Mouse (Mus musculus) kidney, postnatal 0 days (tissue): ENCODE data around the gene Ell3. TPM values are rescaled to one million over a fixed set of nuclear protein-coding genes. Genes with fewer than 3 reads are reported as not detected.

ENCODE experiments used
- ATAC-seq: fragments of 200-750 bp; cut with Nextera tagmentation; replicated peaks from 2 replicates; pipeline ENCODE4 v1.8.0; 2017; ENCODE audit warnings: low read depth, moderate number of reproducible peaks, moderate TSS enrichment, moderate library complexity; ENCODE audit not compliant: low FRiP score
- DNase-seq: peaks from one replicate; pipeline ENCODE4 v3.0.0-alpha.2; 2016; ENCODE audit warnings: low spot score
- H3K27ac ChIP-seq: fragments of 300-500 bp; sonication (generic); 2 replicates; pipeline ENCODE4 v1.5.1; 2014; ENCODE audit warnings: mild to moderate bottlenecking
- H3K27me3 ChIP-seq: fragments of 300-500 bp; sonication (generic); 2 replicates; pipeline ENCODE4 v1.6.1; 2014; ENCODE audit warnings: low read length, mixed read lengths; ENCODE audit not compliant: insufficient read depth
- H3K36me3 ChIP-seq: fragments of 300-500 bp; sonication (generic); 2 replicates; pipeline ENCODE4 v1.6.1; 2014; ENCODE audit warnings: low read length, mixed read lengths; ENCODE audit not compliant: insufficient read depth
- H3K4me1 ChIP-seq: fragments of 300-500 bp; sonication (generic); replicated peaks from 2 replicates; pipeline ENCODE4 v1.6.1; 2014; ENCODE audit warnings: antibody characterized with exemption, low read length, mixed read lengths; ENCODE audit not compliant: insufficient read depth
- H3K4me2 ChIP-seq: fragments of 300-500 bp; sonication (generic); 2 replicates; pipeline ENCODE4 v1.6.1; 2014; ENCODE audit warnings: mild to moderate bottlenecking, low read length, moderate library complexity, mixed read lengths
- H3K4me3 ChIP-seq: fragments of 300-500 bp; sonication (generic); replicated peaks from 2 replicates; pipeline ENCODE4 v1.5.1; 2014; ENCODE audit warnings: low read depth, low read length
- H3K9ac ChIP-seq: fragments of 300-500 bp; sonication (generic); 2 replicates; pipeline ENCODE4 v1.6.1; 2014; ENCODE audit warnings: low read depth, low read length
- H3K9me3 ChIP-seq: fragments of 300-500 bp; sonication (generic); replicated peaks from 2 replicates; pipeline ENCODE4 v1.6.1; 2016; ENCODE audit warnings: low read length, inconsistent platforms, mixed read lengths
- CTCF ChIP-seq: IDR thresholded peaks from 2 replicates; pipeline ENCODE4 v1.5.1; 2016; ENCODE audit warnings: antibody characterized with exemption, low read depth, mild to moderate bottlenecking, moderate library complexity
- WGBS: fragments of 180-500 bp; shearing (Covaris S2); extraction: QIAGEN DNeasy Blood & Tissue Kit; methylation state at CpG from one replicate; pipeline ENCODE4 v1.1.7; 2014; 5-methylcytosine and 5-hydroxymethylcytosine counted together
- polyA plus RNA-seq: library from polyadenylated mRNA; unstranded; fragments of >200 nt; fragmentation: Nextera tagmentation; extraction: Ambion mirVana; gene quantifications from 2 replicates; pipeline ENCODE4 v1.2.1, GENCODE M21; 2015

Gene Ell3
- polyA plus RNA-seq, 1 experiment from 2014 or later = 13.9 TPM

DNA sequence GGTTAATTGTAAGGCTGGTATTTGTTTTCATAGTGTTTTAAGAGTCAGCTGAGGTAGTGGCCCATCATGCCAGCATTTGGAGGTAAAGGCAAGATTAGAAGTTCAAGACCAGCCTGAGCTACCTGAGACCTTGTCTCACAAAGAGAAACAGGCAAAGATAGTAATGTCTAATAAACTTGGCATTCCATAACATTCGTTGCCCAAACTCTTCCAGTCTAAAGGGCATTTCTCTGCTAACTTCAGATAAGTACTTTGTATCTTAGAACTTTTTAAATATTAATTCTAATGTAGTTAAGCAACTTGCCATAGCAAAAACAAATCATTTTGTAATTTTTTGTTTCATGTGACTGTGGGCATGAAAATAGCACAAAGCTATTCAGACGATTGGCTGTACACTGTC lies 20.9 kb downstream of the Ell3 start:
- no peak for DNase-seq

DNA sequence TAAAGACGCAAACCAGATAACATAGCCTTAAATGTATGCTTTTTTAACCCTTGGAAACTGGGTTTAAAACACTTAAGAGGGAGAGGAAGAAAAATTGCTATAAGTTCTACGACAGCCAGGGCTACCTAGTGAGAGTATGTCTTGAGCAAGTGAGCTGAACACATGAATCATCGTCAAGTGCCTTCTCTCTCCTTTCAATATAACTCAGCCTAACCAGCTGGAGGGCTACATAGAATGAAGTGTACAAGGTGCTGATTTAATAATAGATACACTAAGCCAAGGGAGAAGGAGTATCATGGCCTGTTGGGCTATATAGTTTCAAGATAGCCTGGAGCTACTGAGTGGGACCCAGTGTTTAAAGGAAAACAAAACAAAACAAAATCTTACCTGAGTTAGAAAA lies 25.6 kb downstream of the Ell3 start:
- 83% methylated on average over 3 of the region's 3 CpGs for WGBS
- ATAC-seq = no peak
- H3K36me3 ChIP-seq = peaks cover 26% of the 10 kb centered on the region; the same call in 1 of the 2 replicates

More for the DNA sequence above, 20.9 kb downstream of the Ell3 start:
- 87% methylated on average over 2 of the region's 2 CpGs for WGBS
- Histone ChIP-seq H3K27me3 (no peaks in the 10 kb centered on the region), H3K27ac (no peak overlapping the region), H3K9me3 (no peaks in the 10 kb centered on the region), H3K4me2 (no peak overlapping the region), H3K36me3 (peaks cover 42% of the 10 kb centered on the region; the same call in 1 of the 2 replicates), H3K4me1 (no peaks in the 10 kb centered on the region), H3K4me3 (no peak overlapping the region), H3K9ac (no peak overlapping the region)
- TF ChIP-seq CTCF = no peak
- no peak for ATAC-seq

DNA sequence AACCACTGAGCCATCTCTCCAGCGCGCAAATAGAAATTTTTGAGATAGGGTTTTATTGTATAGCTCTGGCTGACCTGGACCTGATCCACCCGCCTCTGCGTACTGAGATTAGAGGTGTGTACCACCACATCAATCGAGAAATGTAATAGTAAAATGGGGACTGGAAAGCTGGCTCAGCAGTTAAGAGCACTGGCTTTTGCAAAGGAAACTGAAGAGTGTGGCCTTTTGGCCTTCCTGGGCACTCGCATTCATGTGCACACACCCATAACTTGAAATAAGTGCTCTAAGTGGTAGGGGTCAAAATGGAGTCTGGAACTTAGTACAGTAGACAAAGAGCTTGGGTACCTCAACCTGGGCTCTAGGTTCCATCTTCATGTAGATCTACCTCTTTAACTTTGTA lies 27.7 kb downstream of the Ell3 start:
- 82% methylated on average over 6 of the region's 6 CpGs for WGBS
- no peak for TF ChIP-seq CTCF
- Histone ChIP-seq H3K27me3 (no peaks in the 10 kb centered on the region), H3K9ac (no peak overlapping the region), H3K36me3 (peaks cover 17% of the 10 kb centered on the region; the same call in 1 of the 2 replicates), H3K27ac (no peak overlapping the region), H3K4me2 (no peak overlapping the region), H3K4me1 (peaks cover 15% of the 10 kb centered on the region; the same call in 1 of the 2 replicates), H3K4me3 (no peak overlapping the region), H3K9me3 (no peaks in the 10 kb centered on the region)
- DNase-seq = no peak
- ATAC-seq = no peak

More for the DNA sequence above, 25.6 kb downstream of the Ell3 start:
- no peaks in the 10 kb centered on the region for H3K27me3 ChIP-seq
- no peak overlapping the region for H3K4me2 ChIP-seq
- H3K4me1 ChIP-seq = peaks cover 15% of the 10 kb centered on the region; the same call in 1 of the 2 replicates
- DNase-seq = no peak
- H3K4me3 ChIP-seq = no peak overlapping the region
- no peak overlapping the region for H3K27ac ChIP-seq
- TF ChIP-seq CTCF = no peak
- H3K9me3 ChIP-seq = no peaks in the 10 kb centered on the region
- H3K9ac ChIP-seq = no peak overlapping the region

DNA sequence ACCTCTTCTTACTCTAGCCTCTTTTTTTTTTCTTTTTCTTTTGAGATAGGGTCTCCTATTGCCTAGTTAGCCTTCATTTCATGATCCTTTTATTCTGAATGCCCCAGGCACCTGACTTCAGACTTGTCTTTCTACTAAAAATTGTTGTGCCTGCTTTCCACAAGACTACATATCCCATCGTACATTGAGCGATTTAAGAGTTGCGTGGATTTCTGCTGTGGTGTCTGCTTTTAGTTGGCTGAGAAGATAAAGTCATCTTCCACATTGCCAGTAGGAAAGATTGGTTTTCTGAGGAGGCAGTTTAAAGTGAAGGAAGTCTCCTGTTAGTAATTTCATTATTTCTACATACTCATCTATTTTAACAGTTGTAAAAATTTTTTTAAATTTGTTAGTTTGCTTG lies 28.5 kb downstream of the Ell3 start:
- Histone ChIP-seq H3K36me3 (peaks cover 17% of the 10 kb centered on the region; the same call in 1 of the 2 replicates), H3K9me3 (no peaks in the 10 kb centered on the region), H3K4me1 (peaks cover 15% of the 10 kb centered on the region; the same call in 1 of the 2 replicates), H3K9ac (no peak overlapping the region), H3K27ac (no peak overlapping the region), H3K4me3 (0 out of 2 replicates have a peak overlapping the region, but pooled peaks have one; percentile 11), H3K27me3 (no peaks in the 10 kb centered on the region), H3K4me2 (peak overlapping the region; percentile 67)
- TF ChIP-seq CTCF = no peak
- ATAC-seq = no peak
- 66% methylated on average over 3 of the region's 3 CpGs for WGBS
- no peak for DNase-seq

DNA sequence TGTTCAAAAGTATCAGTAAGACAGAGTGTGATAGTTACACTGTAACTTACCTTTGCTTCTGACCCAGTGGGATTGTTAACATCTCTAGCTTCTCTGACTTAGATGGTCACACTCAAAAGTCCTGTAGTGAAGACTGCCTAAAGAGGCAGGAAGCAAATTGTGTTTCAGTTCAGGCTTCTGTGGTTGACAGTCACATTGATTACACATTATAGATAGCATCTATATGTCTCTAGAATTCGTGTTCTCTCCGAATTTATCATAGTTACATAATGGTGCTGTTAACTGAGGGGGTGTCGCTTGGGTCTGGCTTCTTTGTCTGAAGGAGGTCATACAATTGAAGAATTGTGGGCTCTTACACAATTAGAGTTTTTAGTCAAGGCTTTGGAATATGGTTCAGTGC lies 29.0 kb downstream of the Ell3 start:
- peaks cover 17% of the 10 kb centered on the region; the same call in 1 of the 2 replicates for H3K36me3 ChIP-seq
- no peaks in the 10 kb centered on the region for H3K9me3 ChIP-seq
- H3K27ac ChIP-seq = no peak overlapping the region
- H3K4me1 ChIP-seq = peaks cover 15% of the 10 kb centered on the region; the same call in 1 of the 2 replicates
- H3K4me2 ChIP-seq = peak overlapping the region; percentile 67
- ATAC-seq (no peak), DNase-seq (no peak)
- H3K27me3 ChIP-seq = no peaks in the 10 kb centered on the region
- peak overlapping the region; percentile 97 for H3K4me3 ChIP-seq
- no peak for TF ChIP-seq CTCF
- WGBS = 39% methylated on average over 3 of the region's 3 CpGs
- H3K9ac ChIP-seq = peak overlapping the region; percentile 99; the same call in 1 of the 2 replicates

DNA sequence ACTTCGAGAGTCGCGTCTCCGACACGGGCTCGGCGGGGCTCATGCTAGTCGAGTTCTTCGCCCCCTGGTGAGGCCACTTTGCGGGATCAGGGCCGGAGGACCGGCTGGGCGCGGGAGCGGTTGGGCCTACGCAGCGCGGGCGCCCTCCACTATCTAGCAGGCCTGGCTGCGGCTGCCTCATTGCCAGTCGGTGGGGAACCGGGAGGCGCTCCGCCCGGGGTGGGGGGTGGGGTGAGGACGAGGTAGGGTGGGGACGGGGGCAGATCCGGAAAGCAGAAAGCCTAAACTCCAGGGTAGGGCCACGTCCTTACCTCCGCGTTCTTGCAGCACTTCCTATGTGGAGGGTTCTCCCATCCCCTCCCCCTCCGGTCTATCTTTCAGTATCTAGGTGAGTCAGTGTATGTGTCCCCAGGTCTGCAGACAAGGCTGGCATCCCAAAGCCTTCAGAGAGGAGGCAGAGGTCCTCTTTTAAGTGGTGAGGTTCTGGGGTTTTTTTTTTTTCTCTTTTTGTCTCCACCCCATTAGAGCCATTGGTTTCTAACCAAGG lies 29.9 kb downstream of the Ell3 start:
- ATAC-seq = peak; percentile 41
- peak; percentile 47 for DNase-seq
- under 1% methylated on average over 32 of the region's 32 CpGs for WGBS
- peak overlapping the region; percentile 97 for H3K4me3 ChIP-seq
- TF ChIP-seq CTCF = no peak
- peaks cover 13% of the 10 kb centered on the region; the same call in 1 of the 2 replicates for H3K36me3 ChIP-seq
- peak overlapping the region; percentile 99 for H3K9ac ChIP-seq
- H3K27ac ChIP-seq = peak overlapping the region; percentile 99
- peak overlapping the region; percentile 67 for H3K4me2 ChIP-seq
- H3K4me1 ChIP-seq = peaks cover 15% of the 10 kb centered on the region; the same call in 1 of the 2 replicates
- H3K9me3 ChIP-seq = no peaks in the 10 kb centered on the region
- H3K27me3 ChIP-seq = no peaks in the 10 kb centered on the region
